In genomic region chr10:80207201-80207600, GRCm38 (mm10) we compare ENCODE assay signal across 28 mouse cellular contexts. TPM values are rescaled to one million over a fixed set of nuclear protein-coding genes. Genes with fewer than 3 reads are reported as not detected.
A peak's percentile ranks its signal among the peaks of the same experiment; 100 is the strongest.
DNase-seq lines count a peak whose midpoint lies in the region; ATAC-seq and TF ChIP-seq lines count a peak whose summit lies in the region.
"Had no signal": no experiment of that assay in that cellular context is flagged by ENCODE, and none has a peak within 500 bp of the region (broad histone marks: within the 10 kb centered on the region; RNA-seq: fewer than 3 reads in every experiment).

No protein-coding gene starts in this region.

- no peak for DNase-seq in forebrain, embryonic 10.5 days (ENCODE audit: extremely low spot score, low spot score)
- no peak for DNase-seq in hindbrain, embryonic 11.5 days (ENCODE audit: low spot score)
- DNase-seq in hindbrain, postnatal 0 days (ENCODE audit: low spot score), result no peak
- no peak for DNase-seq in midbrain, embryonic 10.5 days (ENCODE audit: low spot score)
- DNase-seq in midbrain, embryonic 14.5 days, result no peak
- DNase-seq in heart, adult 11 months, result no peak
- DNase-seq: adrenal gland, adult 8-10 months; adrenal gland, postnatal 25 days; cerebellum, adult 11-12 months; cerebellum, adult 8-10 months; cerebellum, postnatal 10 days; cerebellum, postnatal 36 days; embryo, embryonic 11 days; gastrocnemius, postnatal 10 days; gastrocnemius, postnatal 36 days; heart, postnatal 10 days; heart, postnatal 36 days had no signal

- H3K27me3 ChIP-seq in forebrain, embryonic 10.5 days (ENCODE audit: poor library complexity, severe bottlenecking), result peaks cover 40% of the 10 kb centered on the region
- no peaks in the 10 kb centered on the region for H3K27me3 ChIP-seq in forebrain, embryonic 15.5 days
- no peaks in the 10 kb centered on the region for H3K27me3 ChIP-seq in hindbrain, embryonic 11.5 days (ENCODE audit: control insufficient read depth, insufficient read depth, low read length)
- no peaks in the 10 kb centered on the region for H3K27me3 ChIP-seq in hindbrain, postnatal 0 days (ENCODE audit: insufficient read depth, low read length)
- H3K27me3 ChIP-seq in midbrain, embryonic 10.5 days (ENCODE audit: low read depth, poor library complexity, severe bottlenecking), result peaks cover 26% of the 10 kb centered on the region
- no peaks in the 10 kb centered on the region for H3K27me3 ChIP-seq in midbrain, embryonic 16.5 days (ENCODE audit: control insufficient read depth, insufficient read depth, low read depth, low read length)
- no peaks in the 10 kb centered on the region for H3K27me3 ChIP-seq in midbrain, embryonic 14.5 days (ENCODE audit: control insufficient read depth, insufficient read depth, low read length)
- H3K27me3 ChIP-seq: hindbrain, embryonic 15.5 days; intestine, embryonic 15.5 days had no signal

- H3K4me2 ChIP-seq in forebrain, embryonic 15.5 days (replicated peaks), result no peak overlapping the region
- no peak overlapping the region for H3K4me2 ChIP-seq in hindbrain, embryonic 11.5 days (replicated peaks; ENCODE audit: low read depth, low read length)
- no peak overlapping the region for H3K4me2 ChIP-seq in hindbrain, postnatal 0 days (ENCODE audit: low read depth, low read length)
- no peak overlapping the region for H3K4me2 ChIP-seq in midbrain, embryonic 16.5 days (ENCODE audit: low read length)
- no peak overlapping the region for H3K4me2 ChIP-seq in midbrain, embryonic 14.5 days (ENCODE audit: low read length)
- H3K4me2 ChIP-seq: embryonic facial prominence, embryonic 13.5 days; heart, embryonic 12.5 days; heart, embryonic 15.5 days; hindbrain, embryonic 15.5 days; intestine, embryonic 15.5 days had no signal

- peaks cover 41% of the 10 kb centered on the region for H3K4me1 ChIP-seq in forebrain, embryonic 10.5 days
- H3K4me1 ChIP-seq in forebrain, embryonic 15.5 days, result peaks cover 21% of the 10 kb centered on the region
- peaks cover 11% of the 10 kb centered on the region; the same call in 1 of the 2 replicates for H3K4me1 ChIP-seq in hindbrain, embryonic 11.5 days (replicated peaks; ENCODE audit: control insufficient read depth, insufficient read depth, low read length)
- H3K4me1 ChIP-seq in hindbrain, postnatal 0 days (ENCODE audit: insufficient read depth, low read length), result no peaks in the 10 kb centered on the region
- H3K4me1 ChIP-seq in midbrain, embryonic 10.5 days, result peaks cover 66% of the 10 kb centered on the region
- peaks cover 19% of the 10 kb centered on the region for H3K4me1 ChIP-seq in midbrain, embryonic 16.5 days (ENCODE audit: control insufficient read depth, insufficient read depth, low read length)
- H3K4me1 ChIP-seq in midbrain, embryonic 14.5 days (ENCODE audit: control insufficient read depth, insufficient read depth, low read length), result peaks cover 31% of the 10 kb centered on the region
- H3K4me1 ChIP-seq: intestine, embryonic 15.5 days had no signal

- no peak overlapping the region for H3K9ac ChIP-seq in forebrain, embryonic 15.5 days (replicated peaks)
- H3K9ac ChIP-seq in hindbrain, embryonic 11.5 days (ENCODE audit: low read depth, low read length), result no peak overlapping the region
- no peak overlapping the region for H3K9ac ChIP-seq in hindbrain, postnatal 0 days (replicated peaks; ENCODE audit: low read length)
- H3K9ac ChIP-seq in midbrain, embryonic 16.5 days (ENCODE audit: low read depth, low read length), result no peak overlapping the region
- H3K9ac ChIP-seq in midbrain, embryonic 14.5 days (replicated peaks; ENCODE audit: low read length), result no peak overlapping the region
- H3K9ac ChIP-seq: embryonic facial prominence, embryonic 13.5 days; heart, embryonic 12.5 days; heart, embryonic 15.5 days; hindbrain, embryonic 15.5 days; intestine, embryonic 15.5 days had no signal

- no peaks in the 10 kb centered on the region for H3K36me3 ChIP-seq in forebrain, embryonic 10.5 days (replicated peaks)
- H3K36me3 ChIP-seq in forebrain, embryonic 15.5 days, result no peaks in the 10 kb centered on the region
- H3K36me3 ChIP-seq in hindbrain, embryonic 11.5 days (ENCODE audit: control insufficient read depth, insufficient read depth, low read length), result no peaks in the 10 kb centered on the region
- H3K36me3 ChIP-seq in hindbrain, postnatal 0 days (ENCODE audit: insufficient read depth, low read length), result no peaks in the 10 kb centered on the region
- H3K36me3 ChIP-seq in midbrain, embryonic 10.5 days, result no peaks in the 10 kb centered on the region
- H3K36me3 ChIP-seq in midbrain, embryonic 16.5 days (ENCODE audit: control insufficient read depth, insufficient read depth, low read length), result no peaks in the 10 kb centered on the region
- H3K36me3 ChIP-seq in midbrain, embryonic 14.5 days (ENCODE audit: control insufficient read depth, insufficient read depth, low read length), result no peaks in the 10 kb centered on the region
- H3K36me3 ChIP-seq: embryonic facial prominence, embryonic 10.5 days; embryonic facial prominence, embryonic 13.5 days; heart, embryonic 12.5 days; heart, embryonic 15.5 days; hindbrain, embryonic 15.5 days; intestine, embryonic 15.5 days had no signal

- no peak for TF ChIP-seq CTCF in hindbrain, postnatal 0 days (IDR thresholded peaks at IDR 0.05; ENCODE audit: low read depth)

- no peak for ATAC-seq in forebrain, embryonic 15.5 days (replicated peaks)
- no peak for ATAC-seq in hindbrain, embryonic 11.5 days (ENCODE audit: low FRiP score)
- no peak for ATAC-seq in hindbrain, postnatal 0 days
- no peak for ATAC-seq in midbrain, embryonic 16.5 days
- no peak for ATAC-seq in midbrain, embryonic 14.5 days (ENCODE audit: low FRiP score, low TSS enrichment)
- ATAC-seq: activated CD4-positive, CD25-positive, alpha-beta regulatory T cell, adult 4 months; forebrain, embryonic 16.5 days; intestine, embryonic 15.5 days had no signal

- WGBS in forebrain, embryonic 10.5 days, result 56% methylated on average over 1 of the region's 1 CpGs
- WGBS in forebrain, embryonic 15.5 days, result 56% methylated on average over 1 of the region's 1 CpGs
- 33% methylated on average over 1 of the region's 1 CpGs for WGBS in hindbrain, embryonic 11.5 days
- 48% methylated on average over 1 of the region's 1 CpGs for WGBS in hindbrain, postnatal 0 days
- WGBS in midbrain, embryonic 10.5 days, result 55% methylated on average over 1 of the region's 1 CpGs
- WGBS in midbrain, embryonic 16.5 days, result 39% methylated on average over 1 of the region's 1 CpGs
- 16% methylated on average over 1 of the region's 1 CpGs for WGBS in midbrain, embryonic 14.5 days

- no peaks in the 10 kb centered on the region for H3K9me3 ChIP-seq in forebrain, embryonic 10.5 days
- no peaks in the 10 kb centered on the region for H3K9me3 ChIP-seq in forebrain, embryonic 15.5 days
- no peaks in the 10 kb centered on the region for H3K9me3 ChIP-seq in hindbrain, embryonic 11.5 days (ENCODE audit: control insufficient read depth, low read length)
- H3K9me3 ChIP-seq in hindbrain, postnatal 0 days (ENCODE audit: low read length), result no peaks in the 10 kb centered on the region
- no peaks in the 10 kb centered on the region for H3K9me3 ChIP-seq in midbrain, embryonic 10.5 days (replicated peaks)
- no peaks in the 10 kb centered on the region for H3K9me3 ChIP-seq in midbrain, embryonic 16.5 days (replicated peaks; ENCODE audit: control insufficient read depth, low read length, poor library complexity, severe bottlenecking)
- H3K9me3 ChIP-seq in midbrain, embryonic 14.5 days (ENCODE audit: control insufficient read depth, low read length), result no peaks in the 10 kb centered on the region
- H3K9me3 ChIP-seq: embryonic facial prominence, embryonic 10.5 days; embryonic facial prominence, embryonic 13.5 days; heart, embryonic 12.5 days; heart, embryonic 15.5 days; hindbrain, embryonic 15.5 days; intestine, embryonic 15.5 days had no signal

- H3K27ac ChIP-seq in forebrain, embryonic 10.5 days, result peak overlapping the region; percentile 66; the same call in 1 of the 2 replicates
- H3K27ac ChIP-seq in forebrain, embryonic 15.5 days (replicated peaks), result no peak overlapping the region
- peak overlapping the region; percentile 19; the same call in 1 of the 2 replicates for H3K27ac ChIP-seq in hindbrain, embryonic 11.5 days (ENCODE audit: low read depth, low read length)
- no peak overlapping the region for H3K27ac ChIP-seq in hindbrain, postnatal 0 days
- H3K27ac ChIP-seq in midbrain, embryonic 10.5 days (replicated peaks), result peak overlapping the region; percentile 89
- H3K27ac ChIP-seq in midbrain, embryonic 16.5 days (ENCODE audit: low read length), result no peak overlapping the region
- peak overlapping the region; percentile 92 for H3K27ac ChIP-seq in midbrain, embryonic 14.5 days (replicated peaks; ENCODE audit: low read depth, low read length)
- H3K27ac ChIP-seq: embryonic facial prominence, embryonic 10.5 days; embryonic facial prominence, embryonic 13.5 days; heart, embryonic 15.5 days; hindbrain, embryonic 15.5 days; intestine, embryonic 15.5 days had no signal

- H3K4me3 ChIP-seq in forebrain, embryonic 10.5 days, result no peak overlapping the region
- no peak overlapping the region for H3K4me3 ChIP-seq in forebrain, embryonic 15.5 days
- H3K4me3 ChIP-seq in hindbrain, embryonic 11.5 days (ENCODE audit: low read depth, low read length), result no peak overlapping the region
- no peak overlapping the region for H3K4me3 ChIP-seq in hindbrain, postnatal 0 days (ENCODE audit: low read length)
- H3K4me3 ChIP-seq in midbrain, embryonic 10.5 days, result peak overlapping the region; percentile 51; the same call in 1 of the 2 replicates
- H3K4me3 ChIP-seq in midbrain, embryonic 16.5 days (ENCODE audit: low read depth, low read length), result no peak overlapping the region
- no peak overlapping the region for H3K4me3 ChIP-seq in midbrain, embryonic 14.5 days (replicated peaks; ENCODE audit: low read depth, low read length)
- H3K4me3 ChIP-seq: embryonic facial prominence, embryonic 10.5 days; embryonic facial prominence, embryonic 13.5 days; erythroblast, embryonic 14.5 days; heart, embryonic 12.5 days; heart, embryonic 15.5 days; hindbrain, embryonic 15.5 days; intestine, embryonic 15.5 days had no signal

RNA-seq across cellular contexts. Expression of gene Mum1, which starts 19.0 kb away (rescaled TPM):
- polyA plus RNA-seq in forebrain, embryonic 10.5 days (2016; fragmentation: Nextera tagmentation; extraction: Ambion mirVana), result 89.4 and 98.3 TPM in 2 replicates
- polyA plus RNA-seq in forebrain, embryonic 15.5 days (2015; fragmentation: Nextera tagmentation; extraction: Ambion mirVana), result 49.9 and 52.8 TPM in 2 replicates
- polyA plus RNA-seq in hindbrain, embryonic 11.5 days (2014; fragmentation: Nextera tagmentation; extraction: Ambion mirVana), result 49.4 and 57.3 TPM in 2 replicates
- total RNA-seq in hindbrain, postnatal 0 days (2014; rRNA removed), result 41.5 and 49.3 TPM in 2 replicates
- 45.8 and 45.9 TPM in 2 replicates for polyA plus RNA-seq in hindbrain, postnatal 0 days (2015; fragmentation: Nextera tagmentation; extraction: Ambion mirVana)
- polyA plus RNA-seq in midbrain, embryonic 10.5 days (2016; fragmentation: Nextera tagmentation; extraction: Ambion mirVana), result 154 and 166 TPM in 2 replicates
- 47.8 and 51.1 TPM in 2 replicates for polyA plus RNA-seq in midbrain, embryonic 16.5 days (2015; fragmentation: Nextera tagmentation; extraction: Ambion mirVana)
- polyA plus RNA-seq in midbrain, embryonic 14.5 days (2014; fragmentation: Nextera tagmentation; extraction: Ambion mirVana), result 51.5 and 65.4 TPM in 2 replicates

RNA-seq across cellular contexts. Expression of gene Efna2, which starts 27.9 kb away (rescaled TPM):
- polyA plus RNA-seq in forebrain, embryonic 10.5 days (2016; fragmentation: Nextera tagmentation; extraction: Ambion mirVana), result 23.2 and 24.2 TPM in 2 replicates
- 35.8 and 36.5 TPM in 2 replicates for polyA plus RNA-seq in forebrain, embryonic 15.5 days (2015; fragmentation: Nextera tagmentation; extraction: Ambion mirVana)
- polyA plus RNA-seq in hindbrain, embryonic 11.5 days (2014; fragmentation: Nextera tagmentation; extraction: Ambion mirVana), result 24.8 and 34.2 TPM in 2 replicates
- 24.0 and 32.8 TPM in 2 replicates for total RNA-seq in hindbrain, postnatal 0 days (2014; rRNA removed)
- polyA plus RNA-seq in hindbrain, postnatal 0 days (2015; fragmentation: Nextera tagmentation; extraction: Ambion mirVana), result 23.2 and 23.8 TPM in 2 replicates
- 56.6 and 64.5 TPM in 2 replicates for polyA plus RNA-seq in midbrain, embryonic 10.5 days (2016; fragmentation: Nextera tagmentation; extraction: Ambion mirVana)
- polyA plus RNA-seq in midbrain, embryonic 16.5 days (2015; fragmentation: Nextera tagmentation; extraction: Ambion mirVana), result 37.3 and 43.3 TPM in 2 replicates
- polyA plus RNA-seq in midbrain, embryonic 14.5 days (2014; fragmentation: Nextera tagmentation; extraction: Ambion mirVana), result 41.9 and 50.1 TPM in 2 replicates
- polyA plus RNA-seq: activated CD4-positive, CD25-positive, alpha-beta regulatory T cell, adult 4 months had no signal

RNA-seq across cellular contexts. Expression of gene 1600002K03Rik, which starts 34.5 kb away (rescaled TPM):
- 9.8 and 10.7 TPM in 2 replicates for polyA plus RNA-seq in forebrain, embryonic 10.5 days (2016; fragmentation: Nextera tagmentation; extraction: Ambion mirVana)
- 9.7 and 12.7 TPM in 2 replicates for polyA plus RNA-seq in forebrain, embryonic 15.5 days (2015; fragmentation: Nextera tagmentation; extraction: Ambion mirVana)
- 7.6 and 9.4 TPM in 2 replicates for polyA plus RNA-seq in hindbrain, embryonic 11.5 days (2014; fragmentation: Nextera tagmentation; extraction: Ambion mirVana)
- 2.6 and 3.2 TPM in 2 replicates for total RNA-seq in hindbrain, postnatal 0 days (2014; rRNA removed)
- polyA plus RNA-seq in hindbrain, postnatal 0 days (2015; fragmentation: Nextera tagmentation; extraction: Ambion mirVana), result 4.3 and 4.4 TPM in 2 replicates
- polyA plus RNA-seq in midbrain, embryonic 10.5 days (2016; fragmentation: Nextera tagmentation; extraction: Ambion mirVana), result 10.6 and 11.2 TPM in 2 replicates
- polyA plus RNA-seq in midbrain, embryonic 16.5 days (2015; fragmentation: Nextera tagmentation; extraction: Ambion mirVana), result 11.0 and 11.4 TPM in 2 replicates
- 5.7 and 9.9 TPM in 2 replicates for polyA plus RNA-seq in midbrain, embryonic 14.5 days (2014; fragmentation: Nextera tagmentation; extraction: Ambion mirVana)

RNA-seq across cellular contexts. Expression of gene Cirbp, which starts 41.4 kb away (rescaled TPM):
- polyA plus RNA-seq in forebrain, embryonic 10.5 days (2016; fragmentation: Nextera tagmentation; extraction: Ambion mirVana), result 90.9 and 116 TPM in 2 replicates
- 350 and 358 TPM in 2 replicates for polyA plus RNA-seq in forebrain, embryonic 15.5 days (2015; fragmentation: Nextera tagmentation; extraction: Ambion mirVana)
- 83.4 and 90.4 TPM in 2 replicates for polyA plus RNA-seq in hindbrain, embryonic 11.5 days (2014; fragmentation: Nextera tagmentation; extraction: Ambion mirVana)
- 257 and 261 TPM in 2 replicates for total RNA-seq in hindbrain, postnatal 0 days (2014; rRNA removed)
- polyA plus RNA-seq in hindbrain, postnatal 0 days (2015; fragmentation: Nextera tagmentation; extraction: Ambion mirVana), result 730 and 732 TPM in 2 replicates
- polyA plus RNA-seq in midbrain, embryonic 10.5 days (2016; fragmentation: Nextera tagmentation; extraction: Ambion mirVana), result 91.8 and 135 TPM in 2 replicates
- 380 and 398 TPM in 2 replicates for polyA plus RNA-seq in midbrain, embryonic 16.5 days (2015; fragmentation: Nextera tagmentation; extraction: Ambion mirVana)
- 295 and 421 TPM in 2 replicates for polyA plus RNA-seq in midbrain, embryonic 14.5 days (2014; fragmentation: Nextera tagmentation; extraction: Ambion mirVana)

RNA-seq across cellular contexts. Expression of gene Ndufs7, which starts 41.7 kb away (rescaled TPM):
- 309 and 314 TPM in 2 replicates for polyA plus RNA-seq in forebrain, embryonic 10.5 days (2016; fragmentation: Nextera tagmentation; extraction: Ambion mirVana)
- 248 and 260 TPM in 2 replicates for polyA plus RNA-seq in forebrain, embryonic 15.5 days (2015; fragmentation: Nextera tagmentation; extraction: Ambion mirVana)
- polyA plus RNA-seq in hindbrain, embryonic 11.5 days (2014; fragmentation: Nextera tagmentation; extraction: Ambion mirVana), result 242 and 245 TPM in 2 replicates
- 246 and 291 TPM in 2 replicates for total RNA-seq in hindbrain, postnatal 0 days (2014; rRNA removed)
- 410 and 430 TPM in 2 replicates for polyA plus RNA-seq in hindbrain, postnatal 0 days (2015; fragmentation: Nextera tagmentation; extraction: Ambion mirVana)
- polyA plus RNA-seq in midbrain, embryonic 10.5 days (2016; fragmentation: Nextera tagmentation; extraction: Ambion mirVana), result 288 and 314 TPM in 2 replicates
- polyA plus RNA-seq in midbrain, embryonic 16.5 days (2015; fragmentation: Nextera tagmentation; extraction: Ambion mirVana), result 263 and 302 TPM in 2 replicates
- 274 and 323 TPM in 2 replicates for polyA plus RNA-seq in midbrain, embryonic 14.5 days (2014; fragmentation: Nextera tagmentation; extraction: Ambion mirVana)

Comparison
In these comparisons a context has a peak if more than half of its experiments do, and no peak if none do; other contexts are left out.
1. H3K27ac ChIP-seq: peak in forebrain, embryonic 10.5 days (single experiment), hindbrain, embryonic 11.5 days (single experiment), midbrain, embryonic 10.5 days (single experiment) and midbrain, embryonic 14.5 days (single experiment); none in forebrain, embryonic 15.5 days (single experiment), hindbrain, postnatal 0 days (single experiment) and midbrain, embryonic 16.5 days (single experiment).